Mouse (Mus musculus) olfactory bulb, adult 2 months (tissue): ENCODE data around the gene Srrm2.

Experiments used
- CTCF ChIP-seq: fragments of 200-500 bp; IDR thresholded peaks from 2 replicates; pipeline ENCODE4 v1.5.1; 2012; ENCODE audit warnings: low read depth, mild to moderate bottlenecking, low read length, moderate library complexity; ENCODE audit not compliant: insufficient read depth
- POLR2A ChIP-seq: fragments of 200-500 bp; IDR thresholded peaks from 2 replicates; pipeline ENCODE4 v1.6.1; 2012; ENCODE audit warnings: mild to moderate bottlenecking, low read depth, low read length, moderate library complexity; ENCODE audit not compliant: insufficient read depth

DNA sequence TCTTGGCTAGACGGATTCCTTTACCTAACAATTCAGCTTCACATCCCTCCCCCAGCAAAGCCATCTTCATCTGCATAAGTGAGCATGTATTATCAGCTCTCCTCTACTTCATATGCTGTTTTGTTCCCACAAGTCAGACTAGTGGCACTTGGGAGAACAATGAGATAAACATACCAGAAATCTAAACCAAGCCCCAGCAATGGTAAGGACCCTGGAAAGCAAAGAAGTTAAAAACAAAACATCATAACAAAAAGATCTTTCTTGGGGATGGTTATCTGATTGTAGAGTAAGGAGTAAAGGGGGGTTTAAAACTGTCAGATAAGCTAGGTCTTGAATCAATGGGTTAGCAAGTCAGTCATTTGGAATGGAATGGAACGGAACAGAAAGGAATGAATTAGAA is 19.8 kb upstream of the Srrm2 start:
- TF ChIP-seq POLR2A (no peak), CTCF (no peak)
